Mouse (Mus musculus): Measurements from ENCODE around the gene Slc35g3. TPM values are rescaled to one million over a fixed set of nuclear protein-coding genes. Genes with fewer than 3 reads are reported as not detected.

The Slc35g3 gene
- not detected for total RNA-seq (2021)
- long read RNA-seq, experiment 1 = 0 reads
- long read RNA-seq, experiment 2 = 0 reads

GRCm38 (mm10) chr11:69761868-69762267 lies at the start of gene Slc35g3:
TSS of gene Slc35g3 (minus strand) at chr11:69761968.
- no peak for DNase-seq

GRCm38 (mm10) chr11:69810280-69810679 lies 48.5 kb upstream of the Slc35g3 start:
- DNase-seq = no peak

- DNase-seq = no peak
These were observed 45.9 kb upstream of the Slc35g3 start for GRCm38 (mm10) chr11:69807641-69808040.

GRCm38 (mm10) chr11:69806378-69806777 lies 44.6 kb upstream of the Slc35g3 start:
- DNase-seq = no peak

- no peak for DNase-seq
These were observed 43.5 kb upstream of the Slc35g3 start, which contains the start of gene Tmem102 for GRCm38 (mm10) chr11:69804972-69805909. TSS of gene Tmem102 (minus strand) at chr11:69805624.

GRCm38 (mm10) chr11:69804652-69804940 lies 42.8 kb upstream of the Slc35g3 start:
- DNase-seq = peak; percentile 45

- peak; percentile 76 for DNase-seq
These were observed 42.3 kb upstream of the Slc35g3 start for GRCm38 (mm10) chr11:69803786-69804651.

GRCm38 (mm10) chr11:69803328-69803727 lies 41.6 kb upstream of the Slc35g3 start:
- no peak for DNase-seq

- peak; percentile 88 for DNase-seq
These were observed 40.9 kb upstream of the Slc35g3 start for GRCm38 (mm10) chr11:69802648-69803105.

GRCm38 (mm10) chr11:69801379-69801977 lies 39.7 kb upstream of the Slc35g3 start, which contains the start of gene Fgf11:
TSS of gene Fgf11 (minus strand) at chr11:69801857.
- peak; percentile 33 for DNase-seq

- peak; percentile 79 for DNase-seq
These were observed 38.8 kb upstream of the Slc35g3 start for GRCm38 (mm10) chr11:69800392-69801197.

- DNase-seq = peak; percentile 79
These were observed 38.3 kb upstream of the Slc35g3 start for GRCm38 (mm10) chr11:69800138-69800391.

GRCm38 (mm10) chr11:69799394-69800137 lies 37.8 kb upstream of the Slc35g3 start:
- DNase-seq = no peak

GRCm38 (mm10) chr11:69797924-69798323 lies 36.2 kb upstream of the Slc35g3 start:
- no peak for DNase-seq

GRCm38 (mm10) chr11:69795983-69796435 lies 34.2 kb upstream of the Slc35g3 start:
- DNase-seq = no peak

- DNase-seq = peak; percentile 88
These were observed 33.6 kb upstream of the Slc35g3 start, which contains the start of gene Chrnb1 for GRCm38 (mm10) chr11:69795168-69795982. TSS of gene Chrnb1 (minus strand) at chr11:69795943.

GRCm38 (mm10) chr11:69793429-69793828 lies 31.7 kb upstream of the Slc35g3 start:
- no peak for DNase-seq

- DNase-seq = no peak
These were observed 29.7 kb upstream of the Slc35g3 start for GRCm38 (mm10) chr11:69791420-69791819.

GRCm38 (mm10) chr11:69789431-69789830 lies 27.7 kb upstream of the Slc35g3 start:
- DNase-seq = no peak

- DNase-seq = no peak
These were observed 25.5 kb upstream of the Slc35g3 start for GRCm38 (mm10) chr11:69787306-69787705.
